Mouse (Mus musculus): ENCODE measurements around the gene Kcnj10. TPM values are rescaled to one million over a fixed set of nuclear protein-coding genes. Genes with fewer than 3 reads are reported as not detected.

The Kcnj10 gene
- polyA plus RNA-seq, 1 experiment, result 0.91 TPM

GRCm38 (mm10) chr1:172357550-172357949 lies 16.5 kb downstream of the Kcnj10 start:
- TF ChIP-seq CTCF (IDR thresholded peaks at IDR 0.05; ENCODE audit: borderline replicate concordance, insufficient read depth, low read length) (peak; percentile 74; the same call in 1 of the 2 replicates), POLR2A (IDR thresholded peaks at IDR 0.05; ENCODE audit: low read depth, low read length) (no peak)
- no peak overlapping the region for H3K27ac ChIP-seq (ENCODE audit: insufficient read depth, low read length)
- H3K4me1 ChIP-seq (ENCODE audit: control insufficient read depth, insufficient read depth, low read length), result no peaks in the 10 kb centered on the region
- no peak overlapping the region for H3K4me3 ChIP-seq (ENCODE audit: insufficient read depth, low read length)

GRCm38 (mm10) chr1:172358341-172358740 lies 17.3 kb downstream of the Kcnj10 start:
- Histone ChIP-seq H3K27ac (ENCODE audit: insufficient read depth, low read length) (no peak overlapping the region), H3K4me3 (ENCODE audit: insufficient read depth, low read length) (no peak overlapping the region), H3K4me1 (ENCODE audit: control insufficient read depth, insufficient read depth, low read length) (no peaks in the 10 kb centered on the region)
- TF ChIP-seq POLR2A (IDR thresholded peaks at IDR 0.05; ENCODE audit: low read depth, low read length) (no peak), CTCF (IDR thresholded peaks at IDR 0.05; ENCODE audit: borderline replicate concordance, insufficient read depth, low read length) (no peak)

GRCm38 (mm10) chr1:172364684-172365083 lies 23.7 kb downstream of the Kcnj10 start:
- TF ChIP-seq POLR2A (IDR thresholded peaks at IDR 0.05; ENCODE audit: low read depth, low read length), result no peak
- peak; percentile 33; the same call in 1 of the 2 replicates for TF ChIP-seq CTCF (IDR thresholded peaks at IDR 0.05; ENCODE audit: borderline replicate concordance, insufficient read depth, low read length)
- Histone ChIP-seq H3K4me1 (ENCODE audit: control insufficient read depth, insufficient read depth, low read length) (no peaks in the 10 kb centered on the region), H3K27ac (ENCODE audit: insufficient read depth, low read length) (no peak overlapping the region), H3K4me3 (ENCODE audit: insufficient read depth, low read length) (no peak overlapping the region)

GRCm38 (mm10) chr1:172368768-172369418 lies 27.9 kb downstream of the Kcnj10 start:
- no peaks in the 10 kb centered on the region for H3K4me1 ChIP-seq (ENCODE audit: control insufficient read depth, insufficient read depth, low read length)
- H3K4me3 ChIP-seq (ENCODE audit: insufficient read depth, low read length), result no peak overlapping the region
- TF ChIP-seq POLR2A (IDR thresholded peaks at IDR 0.05; ENCODE audit: low read depth, low read length) (no peak), CTCF (IDR thresholded peaks at IDR 0.05; ENCODE audit: borderline replicate concordance, insufficient read depth, low read length) (no peak)
- H3K27ac ChIP-seq (ENCODE audit: insufficient read depth, low read length), result no peak overlapping the region

- Histone ChIP-seq H3K27ac (ENCODE audit: insufficient read depth, low read length) (peak within 1 kb of the TSS; percentile 2), H3K4me1 (ENCODE audit: control insufficient read depth, insufficient read depth, low read length) (peaks cover 3% of the 10 kb centered on the region; the same call in 1 of the 2 replicates), H3K4me3 (ENCODE audit: insufficient read depth, low read length) (peak within 1 kb of the TSS; percentile 91)
- no peak for TF ChIP-seq CTCF (IDR thresholded peaks at IDR 0.05; ENCODE audit: borderline replicate concordance, insufficient read depth, low read length)
- peak; percentile 83 for TF ChIP-seq POLR2A (IDR thresholded peaks at IDR 0.05; ENCODE audit: low read depth, low read length)
Observed at GRCm38 (mm10) chr1:172376198-172376667, 35.2 kb downstream of the Kcnj10 start, which contains the start of gene Pigm. TSS of gene Pigm (plus strand) at chr1:172376546.

- TF ChIP-seq POLR2A (IDR thresholded peaks at IDR 0.05; ENCODE audit: low read depth, low read length) (no peak), CTCF (IDR thresholded peaks at IDR 0.05; ENCODE audit: borderline replicate concordance, insufficient read depth, low read length) (no peak)
- Histone ChIP-seq H3K4me3 (ENCODE audit: insufficient read depth, low read length) (peak overlapping the region; percentile 91), H3K4me1 (ENCODE audit: control insufficient read depth, insufficient read depth, low read length) (peaks cover 3% of the 10 kb centered on the region; the same call in 1 of the 2 replicates), H3K27ac (ENCODE audit: insufficient read depth, low read length) (no peak overlapping the region)
Observed at GRCm38 (mm10) chr1:172376758-172377458, 35.9 kb downstream of the Kcnj10 start.

- H3K27ac ChIP-seq (ENCODE audit: insufficient read depth, low read length), result no peak overlapping the region
- TF ChIP-seq CTCF (IDR thresholded peaks at IDR 0.05; ENCODE audit: borderline replicate concordance, insufficient read depth, low read length) (no peak), POLR2A (IDR thresholded peaks at IDR 0.05; ENCODE audit: low read depth, low read length) (no peak)
- H3K4me3 ChIP-seq (ENCODE audit: insufficient read depth, low read length), result no peak overlapping the region
- H3K4me1 ChIP-seq (ENCODE audit: control insufficient read depth, insufficient read depth, low read length), result peaks cover 3% of the 10 kb centered on the region; the same call in 1 of the 2 replicates
Observed at GRCm38 (mm10) chr1:172380066-172380465, 39.1 kb downstream of the Kcnj10 start.

- TF ChIP-seq POLR2A (IDR thresholded peaks at IDR 0.05; ENCODE audit: low read depth, low read length) (no peak), CTCF (IDR thresholded peaks at IDR 0.05; ENCODE audit: borderline replicate concordance, insufficient read depth, low read length) (no peak)
- Histone ChIP-seq H3K27ac (ENCODE audit: insufficient read depth, low read length) (no peak overlapping the region), H3K4me3 (ENCODE audit: insufficient read depth, low read length) (no peak overlapping the region), H3K4me1 (ENCODE audit: control insufficient read depth, insufficient read depth, low read length) (peaks cover 3% of the 10 kb centered on the region; the same call in 1 of the 2 replicates)
Observed at GRCm38 (mm10) chr1:172382090-172382489, 41.1 kb downstream of the Kcnj10 start.

- Histone ChIP-seq H3K4me3 (ENCODE audit: insufficient read depth, low read length) (no peak overlapping the region), H3K4me1 (ENCODE audit: control insufficient read depth, insufficient read depth, low read length) (peaks cover 4% of the 10 kb centered on the region; the same call in 1 of the 2 replicates), H3K27ac (ENCODE audit: insufficient read depth, low read length) (no peak overlapping the region)
- TF ChIP-seq CTCF (IDR thresholded peaks at IDR 0.05; ENCODE audit: borderline replicate concordance, insufficient read depth, low read length) (no peak), POLR2A (IDR thresholded peaks at IDR 0.05; ENCODE audit: low read depth, low read length) (no peak)
Observed at GRCm38 (mm10) chr1:172387246-172387645, 46.2 kb downstream of the Kcnj10 start.

GRCm38 (mm10) chr1:172390769-172391168 lies 49.8 kb downstream of the Kcnj10 start:
- TF ChIP-seq CTCF (IDR thresholded peaks at IDR 0.05; ENCODE audit: borderline replicate concordance, insufficient read depth, low read length) (no peak), POLR2A (IDR thresholded peaks at IDR 0.05; ENCODE audit: low read depth, low read length) (peak; percentile 50; the same call in 1 of the 2 replicates)
- H3K27ac ChIP-seq (ENCODE audit: insufficient read depth, low read length), result no peak overlapping the region
- H3K4me1 ChIP-seq (ENCODE audit: control insufficient read depth, insufficient read depth, low read length), result peaks cover 4% of the 10 kb centered on the region; the same call in 1 of the 2 replicates
- H3K4me3 ChIP-seq (ENCODE audit: insufficient read depth, low read length), result no peak overlapping the region

Measured in embryonic fibroblast, embryonic 13.5 days (primary cell).